Mouse (Mus musculus) lung, embryonic 16.5 days (tissue): ENCODE results near the gene Rapgef4. TPM values are rescaled to one million over a fixed set of nuclear protein-coding genes. Genes with fewer than 3 reads are reported as not detected.

Experiments
- ATAC-seq: fragments of 200-750 bp; cut with Nextera tagmentation; 2 replicates; pipeline ENCODE4 v1.8.0; 2017; ENCODE audit warnings: low read depth, mild to moderate bottlenecking, moderate library complexity
- H3K27ac ChIP-seq: fragments of 300-500 bp; sonication (generic); 2 replicates; pipeline ENCODE4 v1.5.1; 2014; ENCODE audit warnings: mild to moderate bottlenecking, control low read depth, low read length
- H3K27me3 ChIP-seq: fragments of 300-500 bp; sonication (generic); 2 replicates; pipeline ENCODE4 v1.6.1; 2014; ENCODE audit warnings: low read depth, low read length, mixed read lengths; ENCODE audit not compliant: control insufficient read depth, insufficient read depth
- H3K36me3 ChIP-seq: fragments of 300-500 bp; sonication (generic); 2 replicates; pipeline ENCODE4 v1.6.1; 2014; ENCODE audit warnings: low read length; ENCODE audit not compliant: control insufficient read depth, insufficient read depth
- H3K4me1 ChIP-seq: fragments of 300-500 bp; sonication (generic); replicated peaks from 2 replicates; pipeline ENCODE4 v1.6.1; 2014; ENCODE audit warnings: low read length, mixed read lengths; ENCODE audit not compliant: control insufficient read depth, insufficient read depth
- H3K4me2 ChIP-seq: fragments of 300-500 bp; sonication (generic); 2 replicates; pipeline ENCODE4 v1.6.1; 2014; ENCODE audit warnings: low read depth, low read length, control low read depth
- H3K4me3 ChIP-seq: fragments of 300-500 bp; sonication (generic); 2 replicates; pipeline ENCODE4 v1.5.1; 2014; ENCODE audit warnings: mild to moderate bottlenecking, low read length, control low read depth
- H3K9ac ChIP-seq: fragments of 300-500 bp; sonication (generic); 2 replicates; pipeline ENCODE4 v1.6.1; 2014; ENCODE audit warnings: low read length, control low read depth
- H3K9me3 ChIP-seq: fragments of 300-500 bp; sonication (generic); 2 replicates; pipeline ENCODE4 v1.6.1; 2016; ENCODE audit warnings: low read length; ENCODE audit not compliant: control insufficient read depth
- WGBS: fragments of 180-500 bp; shearing (Covaris S2); extraction: QIAGEN DNeasy Blood & Tissue Kit; methylation state at CpG from one replicate; pipeline ENCODE4 v1.1.7; 2014; 5-methylcytosine and 5-hydroxymethylcytosine counted together
- polyA plus RNA-seq: library from polyadenylated mRNA; unstranded; fragments of >200 nt; fragmentation: Nextera tagmentation; extraction: Ambion mirVana; gene quantifications from 2 replicates; pipeline ENCODE4 v1.2.1, GENCODE M21; 2015

Gene Rapgef4
- polyA plus RNA-seq, 1 experiment from 2014 or later, result 3.7 TPM

GRCm38 (mm10) chr2:71956463-71956862, 24.6 kb upstream of the Rapgef4 start:
- no peak overlapping the region for H3K4me3 ChIP-seq
- no peak overlapping the region for H3K9ac ChIP-seq
- no peak overlapping the region for H3K4me2 ChIP-seq
- no peaks in the 10 kb centered on the region for H3K27me3 ChIP-seq
- H3K27ac ChIP-seq, result no peak overlapping the region
- no peaks in the 10 kb centered on the region for H3K9me3 ChIP-seq
- no peaks in the 10 kb centered on the region for H3K4me1 ChIP-seq
- 65% methylated on average over 5 of the region's 5 CpGs for WGBS
- ATAC-seq, result no peak
- H3K36me3 ChIP-seq, result no peaks in the 10 kb centered on the region

- no peak overlapping the region for H3K27ac ChIP-seq
- no peaks in the 10 kb centered on the region for H3K4me1 ChIP-seq
- no peaks in the 10 kb centered on the region for H3K27me3 ChIP-seq
- H3K9me3 ChIP-seq, result no peaks in the 10 kb centered on the region
- H3K9ac ChIP-seq, result no peak overlapping the region
- ATAC-seq, result no peak
- no peaks in the 10 kb centered on the region for H3K36me3 ChIP-seq
- H3K4me3 ChIP-seq, result no peak overlapping the region
- H3K4me2 ChIP-seq, result no peak overlapping the region
- 75% methylated on average over 1 of the region's 1 CpGs for WGBS
Measured at GRCm38 (mm10) chr2:71957951-71958350, 23.1 kb upstream of the Rapgef4 start.

GRCm38 (mm10) chr2:71958393-71958792, 22.6 kb upstream of the Rapgef4 start:
- WGBS, result 72% methylated on average over 3 of the region's 3 CpGs
- H3K4me1 ChIP-seq, result no peaks in the 10 kb centered on the region
- no peak overlapping the region for H3K27ac ChIP-seq
- H3K27me3 ChIP-seq, result no peaks in the 10 kb centered on the region
- no peak for ATAC-seq
- no peaks in the 10 kb centered on the region for H3K9me3 ChIP-seq
- no peak overlapping the region for H3K9ac ChIP-seq
- no peaks in the 10 kb centered on the region for H3K36me3 ChIP-seq
- no peak overlapping the region for H3K4me2 ChIP-seq
- H3K4me3 ChIP-seq, result no peak overlapping the region

DNA sequence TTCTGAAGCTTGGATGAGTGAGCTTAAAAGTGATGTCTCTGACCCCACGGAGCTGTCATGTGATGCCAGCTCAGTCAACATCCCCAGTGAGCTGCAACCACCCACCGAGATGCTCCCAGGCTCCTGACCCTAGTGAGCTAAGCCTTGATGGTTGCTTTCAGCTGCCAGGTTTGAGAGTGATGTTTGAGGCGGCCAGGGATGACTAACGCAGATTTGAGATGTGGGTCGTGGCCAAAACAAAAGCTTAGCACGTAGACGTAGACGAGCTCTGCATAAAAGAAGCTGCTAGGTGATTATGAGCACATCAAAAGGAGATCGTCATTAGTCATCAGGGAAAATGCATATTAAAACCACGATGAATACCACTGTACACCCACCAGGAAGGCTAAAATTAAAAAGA, 16.8 kb upstream of the Rapgef4 start:
- H3K9ac ChIP-seq, result no peak overlapping the region
- no peaks in the 10 kb centered on the region for H3K4me1 ChIP-seq
- H3K27me3 ChIP-seq, result no peaks in the 10 kb centered on the region
- no peaks in the 10 kb centered on the region for H3K36me3 ChIP-seq
- no peak overlapping the region for H3K27ac ChIP-seq
- H3K4me3 ChIP-seq, result no peak overlapping the region
- H3K9me3 ChIP-seq, result no peaks in the 10 kb centered on the region
- ATAC-seq, result no peak
- 30% methylated on average over 10 of the region's 10 CpGs for WGBS
- no peak overlapping the region for H3K4me2 ChIP-seq

- H3K9ac ChIP-seq, result no peak overlapping the region
- no peak overlapping the region for H3K4me2 ChIP-seq
- H3K9me3 ChIP-seq, result no peaks in the 10 kb centered on the region
- whole genome bisulfite sequencing, result 87% methylated on average over 4 of the region's 4 CpGs
- H3K27me3 ChIP-seq, result no peaks in the 10 kb centered on the region
- H3K36me3 ChIP-seq, result no peaks in the 10 kb centered on the region
- H3K4me1 ChIP-seq, result no peaks in the 10 kb centered on the region
- no peak overlapping the region for H3K27ac ChIP-seq
- ATAC-seq, result no peak
- no peak overlapping the region for H3K4me3 ChIP-seq
Measured at GRCm38 (mm10) chr2:71965476-71965875, 15.6 kb upstream of the Rapgef4 start.

DNA sequence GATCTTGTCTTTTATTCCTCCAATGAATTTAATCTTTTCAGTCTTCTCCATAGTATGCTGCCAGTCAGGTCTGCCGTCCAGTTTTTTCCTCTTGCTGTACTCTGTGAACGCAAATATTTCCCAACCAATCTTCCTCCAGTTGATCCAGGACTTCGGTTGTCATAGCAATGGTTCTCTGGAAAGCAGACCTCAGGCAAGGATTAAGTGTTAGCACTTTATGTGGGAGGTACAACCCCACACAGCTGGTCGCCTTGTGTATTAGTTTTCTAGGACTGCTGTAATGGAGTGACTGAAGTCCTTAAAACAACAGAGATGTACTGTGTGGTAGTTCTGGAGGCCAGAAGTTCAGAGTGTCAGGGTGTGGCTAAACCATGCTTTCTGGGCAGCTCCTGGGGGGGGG, 14.3 kb upstream of the Rapgef4 start:
- Histone ChIP-seq H3K36me3 (no peaks in the 10 kb centered on the region), H3K4me2 (no peak overlapping the region), H3K9me3 (no peaks in the 10 kb centered on the region), H3K4me1 (no peaks in the 10 kb centered on the region), H3K27ac (no peak overlapping the region), H3K27me3 (no peaks in the 10 kb centered on the region; the same call in 1 of the 2 replicates), H3K9ac (no peak overlapping the region), H3K4me3 (no peak overlapping the region)
- 20% methylated on average over 4 of the region's 4 CpGs for WGBS
- ATAC-seq, result peak; percentile 88

GRCm38 (mm10) chr2:71967855-71968254, 13.2 kb upstream of the Rapgef4 start:
- Histone ChIP-seq H3K4me2 (no peak overlapping the region), H3K36me3 (no peaks in the 10 kb centered on the region), H3K27ac (no peak overlapping the region), H3K4me3 (no peak overlapping the region), H3K9me3 (no peaks in the 10 kb centered on the region), H3K4me1 (no peaks in the 10 kb centered on the region), H3K9ac (no peak overlapping the region), H3K27me3 (no peaks in the 10 kb centered on the region; the same call in 1 of the 2 replicates)
- 63% methylated on average over 5 of the region's 5 CpGs for WGBS
- ATAC-seq, result no peak

- 72% methylated on average over 3 of the region's 3 CpGs for WGBS
- H3K4me3 ChIP-seq, result no peak overlapping the region
Measured at GRCm38 (mm10) chr2:71973646-71974045, 7.4 kb upstream of the Rapgef4 start.

GRCm38 (mm10) chr2:71974143-71974846, 6.7 kb upstream of the Rapgef4 start:
- Histone ChIP-seq H3K27me3 (no peaks in the 10 kb centered on the region; the same call in 1 of the 2 replicates), H3K4me3 (no peak overlapping the region), H3K27ac (no peak overlapping the region), H3K4me2 (no peak overlapping the region), H3K9me3 (no peaks in the 10 kb centered on the region), H3K36me3 (no peaks in the 10 kb centered on the region), H3K9ac (no peak overlapping the region), H3K4me1 (no peaks in the 10 kb centered on the region)
- 70% methylated on average over 10 of the region's 11 CpGs for WGBS
- no peak for ATAC-seq

More at GRCm38 (mm10) chr2:71973646-71974045, 7.4 kb upstream of the Rapgef4 start:
- Histone ChIP-seq H3K4me1 (no peaks in the 10 kb centered on the region), H3K9ac (no peak overlapping the region), H3K27me3 (no peaks in the 10 kb centered on the region; the same call in 1 of the 2 replicates), H3K36me3 (no peaks in the 10 kb centered on the region), H3K27ac (no peak overlapping the region), H3K9me3 (no peaks in the 10 kb centered on the region), H3K4me2 (no peak overlapping the region)
- no peak for ATAC-seq
